In genomic region chr7:139082281-139082680, GRCm38 (mm10) we compare ENCODE assay signal across 26 mouse cellular contexts. TPM values are rescaled to one million over a fixed set of nuclear protein-coding genes. Genes with fewer than 3 reads are reported as not detected.
A peak's percentile ranks its signal among the peaks of the same experiment; 100 is the strongest.
DNase-seq lines count a peak whose midpoint lies in the region; ATAC-seq and TF ChIP-seq lines count a peak whose summit lies in the region.
"Had no signal": no experiment of that assay in that cellular context is flagged by ENCODE, and none has a peak within 500 bp of the region (broad histone marks: within the 10 kb centered on the region; RNA-seq: fewer than 3 reads in every experiment).

No protein-coding gene starts in this region.

- H3K4me3 ChIP-seq in cerebellum, adult 2 months (replicated peaks; ENCODE audit: insufficient read depth, low read depth, low read length) = no peak overlapping the region
- H3K4me3 ChIP-seq in hindbrain, embryonic 11.5 days (ENCODE audit: low read depth, low read length) = no peak overlapping the region
- H3K4me3 ChIP-seq in hindbrain, embryonic 16.5 days (ENCODE audit: low read length) = no peak overlapping the region
- H3K4me3 ChIP-seq: embryonic facial prominence, embryonic 12.5 days; embryonic facial prominence, embryonic 15.5 days; heart, adult 2 months; heart, embryonic 10.5 days; heart, embryonic 13.5 days; hindbrain, embryonic 13.5 days had no signal

- TF ChIP-seq CTCF in cerebellum, adult 2 months (IDR thresholded peaks at IDR 0.05; ENCODE audit: borderline replicate concordance, insufficient read depth, low read depth, low read length) = no peak

- TF ChIP-seq POLR2A in cerebellum, adult 2 months (IDR thresholded peaks at IDR 0.05; ENCODE audit: borderline replicate concordance, insufficient read depth, low read length) = no peak

- H3K9ac ChIP-seq in hindbrain, embryonic 11.5 days (ENCODE audit: low read depth, low read length) = no peak overlapping the region
- no peak overlapping the region for H3K9ac ChIP-seq in hindbrain, embryonic 16.5 days (ENCODE audit: low read depth, low read length)
- H3K9ac ChIP-seq: embryonic facial prominence, embryonic 12.5 days; embryonic facial prominence, embryonic 15.5 days; forebrain, postnatal 0 days; heart, embryonic 13.5 days; hindbrain, embryonic 13.5 days had no signal

- no peaks in the 10 kb centered on the region for H3K27me3 ChIP-seq in cerebellum, adult 2 months (ENCODE audit: control insufficient read depth, insufficient read depth, low read length)
- H3K27me3 ChIP-seq in hindbrain, embryonic 11.5 days (ENCODE audit: control insufficient read depth, insufficient read depth, low read length) = 0 out of 2 replicates have a peak, but pooled peaks cover 2% of the 10 kb centered on the region
- H3K27me3 ChIP-seq in hindbrain, embryonic 16.5 days (replicated peaks; ENCODE audit: control insufficient read depth, insufficient read depth, low read length) = no peaks in the 10 kb centered on the region
- H3K27me3 ChIP-seq: hindbrain, embryonic 13.5 days had no signal

- no peaks in the 10 kb centered on the region for H3K36me3 ChIP-seq in hindbrain, embryonic 11.5 days (ENCODE audit: control insufficient read depth, insufficient read depth, low read length)
- no peaks in the 10 kb centered on the region for H3K36me3 ChIP-seq in hindbrain, embryonic 16.5 days (ENCODE audit: control insufficient read depth, insufficient read depth, low read length)
- H3K36me3 ChIP-seq: embryonic facial prominence, embryonic 12.5 days; embryonic facial prominence, embryonic 15.5 days; G1E; heart, embryonic 10.5 days; heart, embryonic 13.5 days; hindbrain, embryonic 13.5 days had no signal

- no peaks in the 10 kb centered on the region for H3K9me3 ChIP-seq in hindbrain, embryonic 11.5 days (ENCODE audit: control insufficient read depth, low read length)
- H3K9me3 ChIP-seq in hindbrain, embryonic 16.5 days (ENCODE audit: control insufficient read depth, low read length) = no peaks in the 10 kb centered on the region
- H3K9me3 ChIP-seq: embryonic facial prominence, embryonic 15.5 days; heart, embryonic 10.5 days; heart, embryonic 13.5 days; hindbrain, embryonic 13.5 days had no signal

- H3K4me2 ChIP-seq in hindbrain, embryonic 11.5 days (replicated peaks; ENCODE audit: low read depth, low read length) = no peak overlapping the region
- no peak overlapping the region for H3K4me2 ChIP-seq in hindbrain, embryonic 16.5 days (ENCODE audit: low read length)
- H3K4me2 ChIP-seq: embryonic facial prominence, embryonic 12.5 days; embryonic facial prominence, embryonic 15.5 days; heart, embryonic 13.5 days; hindbrain, embryonic 13.5 days had no signal

- no peak for ATAC-seq in hindbrain, embryonic 11.5 days (ENCODE audit: low FRiP score)
- no peak for ATAC-seq in hindbrain, embryonic 16.5 days
- ATAC-seq: forebrain, embryonic 14.5 days; forebrain, postnatal 0 days; intestine, postnatal 0 days; Patski had no signal

- H3K27ac ChIP-seq in cerebellum, adult 2 months (ENCODE audit: insufficient read depth, low read length) = no peak overlapping the region
- H3K27ac ChIP-seq in hindbrain, embryonic 11.5 days (ENCODE audit: low read depth, low read length) = peak overlapping the region; percentile 11; the same call in 1 of the 2 replicates
- H3K27ac ChIP-seq in hindbrain, embryonic 16.5 days (ENCODE audit: low read depth, low read length) = no peak overlapping the region
- H3K27ac ChIP-seq: embryonic facial prominence, embryonic 12.5 days; embryonic facial prominence, embryonic 15.5 days; heart, adult 2 months; heart, embryonic 10.5 days; heart, embryonic 13.5 days had no signal

- peaks cover 23% of the 10 kb centered on the region for H3K4me1 ChIP-seq in cerebellum, adult 2 months (ENCODE audit: control insufficient read depth, insufficient read depth, low read length)
- peaks cover 5% of the 10 kb centered on the region for H3K4me1 ChIP-seq in hindbrain, embryonic 11.5 days (replicated peaks; ENCODE audit: control insufficient read depth, insufficient read depth, low read length)
- peaks cover 19% of the 10 kb centered on the region for H3K4me1 ChIP-seq in hindbrain, embryonic 16.5 days (ENCODE audit: control insufficient read depth, insufficient read depth, low read depth, low read length)

- 72% methylated on average over 8 of the region's 8 CpGs for WGBS in cerebellum, adult 2 months
- WGBS in hindbrain, embryonic 11.5 days = 59% methylated on average over 8 of the region's 8 CpGs
- 59% methylated on average over 8 of the region's 8 CpGs for WGBS in hindbrain, embryonic 16.5 days

- peak; percentile 45 for DNase-seq in cerebellum, adult 9-11 months
- no peak for DNase-seq in cerebellum, adult 11 months
- peak; percentile 17 to 38 for DNase-seq in cerebellum, postnatal 25 days
- no peak for DNase-seq in cerebellum, adult 2 months
- DNase-seq in hindbrain, embryonic 11.5 days (ENCODE audit: low spot score) = no peak
- peak; percentile 67 for DNase-seq in retina, postnatal 1 day
- DNase-seq in retina, embryonic 14.5 days (ENCODE audit: low spot score) = no peak
- DNase-seq: adrenal gland, postnatal 10 days; adrenal gland, postnatal 36 days; B cell, adult 2 months; forebrain, postnatal 0 days; gastrocnemius, postnatal 25 days; heart, adult 2 months; heart, postnatal 14 days; heart, postnatal 4 days; kidney, adult 2 months had no signal

RNA-seq across cellular contexts. Expression of gene Dpysl4, which starts 3.5 kb away (rescaled TPM):
- polyA plus RNA-seq in cerebellum, adult 2 months (2012; rRNA removed) = 127 and 156 TPM in 2 replicates
- 231 and 251 TPM in 2 replicates for polyA plus RNA-seq in hindbrain, embryonic 11.5 days (2014; fragmentation: Nextera tagmentation; extraction: Ambion mirVana)
- 177 and 182 TPM in 2 replicates for polyA plus RNA-seq in hindbrain, embryonic 16.5 days (2015; fragmentation: Nextera tagmentation; extraction: Ambion mirVana)
- polyA plus RNA-seq: G1E, Patski had no signal

Comparison
In these comparisons a context has a peak if more than half of its experiments do, and no peak if none do; other contexts are left out.
1. DNase-seq: peak in cerebellum, adult 9-11 months (single experiment), cerebellum, postnatal 25 days (2 of 2) and retina, postnatal 1 day (single experiment); none in cerebellum, adult 11 months (single experiment), cerebellum, adult 2 months (0 of 2), hindbrain, embryonic 11.5 days (single experiment) and retina, embryonic 14.5 days (single experiment).